Mouse (Mus musculus) WW6 (cell line): ENCODE measurements around the gene Ahnak.
"Not testable (repeated sequence)": the region's sequence is repeated elsewhere in the genome, so short reads cannot be mapped to it uniquely, and the experiment has no call there.

Source experiments
- DNase-seq: peaks from one replicate; pipeline ENCODE4 v3.0.0-alpha.2; 2013; ENCODE audit warnings: low read depth, low spot score

The Ahnak gene

GRCm38 (mm10) chr19:8972491-8972890, 16.6 kb upstream of the Ahnak start:
- DNase-seq = not testable (repeated sequence)

- DNase-seq = no peak
Observed at GRCm38 (mm10) chr19:8974638-8975037, 14.4 kb upstream of the Ahnak start.

- no peak for DNase-seq
Observed at GRCm38 (mm10) chr19:8975491-8975890, 13.6 kb upstream of the Ahnak start.

GRCm38 (mm10) chr19:8976535-8976934, 12.5 kb upstream of the Ahnak start:
- DNase-seq = no peak

- no peak for DNase-seq
Observed at GRCm38 (mm10) chr19:8980771-8981170, 8.3 kb upstream of the Ahnak start.

GRCm38 (mm10) chr19:8981450-8982168, 7.5 kb upstream of the Ahnak start:
- no peak for DNase-seq

GRCm38 (mm10) chr19:8982303-8983149, 6.6 kb upstream of the Ahnak start:
- DNase-seq = no peak

- DNase-seq = no peak
Observed at GRCm38 (mm10) chr19:8983150-8983650, 5.9 kb upstream of the Ahnak start.

- DNase-seq = no peak
Observed at GRCm38 (mm10) chr19:8984255-8984868, 4.7 kb upstream of the Ahnak start.

GRCm38 (mm10) chr19:8985891-8986290, 3.2 kb upstream of the Ahnak start:
- no peak for DNase-seq

GRCm38 (mm10) chr19:8987816-8988215, 1.3 kb upstream of the Ahnak start:
- DNase-seq = no peak

- DNase-seq = no peak
Observed at GRCm38 (mm10) chr19:8988346-8989065, 578 bp upstream of the Ahnak start.

GRCm38 (mm10) chr19:8989567-8990431, 715 bp downstream of the Ahnak start:
- DNase-seq = no peak

- DNase-seq = no peak
Observed at GRCm38 (mm10) chr19:8990432-8991102, 1.5 kb downstream of the Ahnak start.

- DNase-seq = no peak
Observed at GRCm38 (mm10) chr19:8991245-8991870, 2.3 kb downstream of the Ahnak start.

GRCm38 (mm10) chr19:8991871-8992735, 3.0 kb downstream of the Ahnak start:
- DNase-seq = no peak

GRCm38 (mm10) chr19:8992769-8993624, 3.9 kb downstream of the Ahnak start:
- no peak for DNase-seq

GRCm38 (mm10) chr19:8993625-8993912, 4.5 kb downstream of the Ahnak start:
- DNase-seq = no peak
